Mouse (Mus musculus) brain, embryonic 14.5 days (tissue): ENCODE data around the gene AC140267.1. TPM values are rescaled to one million over a fixed set of nuclear protein-coding genes. Genes with fewer than 3 reads are reported as not detected.

ENCODE experiments used
- DNase-seq: peaks from one replicate; pipeline ENCODE4 v3.0.0-alpha.2; 2011; ENCODE audit warnings: low read depth
- CTCF ChIP-seq: fragments of 200-500 bp; IDR thresholded peaks from 2 replicates; pipeline ENCODE4 v1.5.1; 2012; ENCODE audit warnings: inconsistent platforms, mild to moderate bottlenecking, moderate library complexity, borderline replicate concordance; ENCODE audit not compliant: insufficient read depth, insufficient read length; ENCODE audit errors: extremely low read depth
- POLR2A ChIP-seq: fragments of 200-500 bp; IDR thresholded peaks from 2 replicates; pipeline ENCODE4 v1.6.1; 2012; ENCODE audit warnings: mild to moderate bottlenecking, inconsistent platforms, borderline replicate concordance; ENCODE audit not compliant: poor library complexity, insufficient read depth, insufficient read length, severe bottlenecking; ENCODE audit errors: extremely low read depth
- polyA plus RNA-seq: library from polyadenylated mRNA; depleted of rRNA; stranded (reverse); fragments of >200 nt; gene quantifications from 2 replicates; pipeline ENCODE4 v1.2.3, GENCODE M21; 2012; rRNA removed

AC140267.1 gene
- polyA plus RNA-seq, 1 experiment, result not detected

- TF ChIP-seq POLR2A, result no peak
- TF ChIP-seq CTCF, result peak; percentile 52
- DNase-seq, result peak; percentile 58
Measured at GRCm38 (mm10) chr15:80277107-80277506, 41.5 kb downstream of the AC140267.1 start.

- peak; percentile 56 for DNase-seq
- TF ChIP-seq POLR2A (no peak), CTCF (no peak)
Measured at GRCm38 (mm10) chr15:80277625-80278024, 42.0 kb downstream of the AC140267.1 start.

- no peak for TF ChIP-seq POLR2A
- no peak for TF ChIP-seq CTCF
- no peak for DNase-seq
Measured at GRCm38 (mm10) chr15:80278121-80278759, 42.6 kb downstream of the AC140267.1 start.

GRCm38 (mm10) chr15:80279053-80279452 is 43.4 kb downstream of the AC140267.1 start:
- no peak for DNase-seq
- TF ChIP-seq CTCF (no peak), POLR2A (no peak)

GRCm38 (mm10) chr15:80280646-80281045 is 45.0 kb downstream of the AC140267.1 start:
- TF ChIP-seq CTCF, result peak; percentile 74; the same call in 1 of the 2 replicates
- no peak for TF ChIP-seq POLR2A
- peak; percentile 49 for DNase-seq

Other genes starting within 250 kb of the AC140267.1 start
- 12.3 and 16.8 TPM in 2 replicates for gene Pdgfb, start 220.9 kb upstream of the AC140267.1 start, polyA plus RNA-seq
- gene Syngr1, start 144.5 kb upstream of the AC140267.1 start, polyA plus RNA-seq, result 64.7 and 75.5 TPM in 2 replicates
- gene Rpl3, start 144.0 kb upstream of the AC140267.1 start, polyA plus RNA-seq, result 770 and 873 TPM in 2 replicates
- 49.3 and 55.3 TPM in 2 replicates for gene Tab1, start 102.7 kb upstream of the AC140267.1 start, polyA plus RNA-seq
- 47.2 and 64.7 TPM in 2 replicates for gene Mgat3, start 62.1 kb upstream of the AC140267.1 start, polyA plus RNA-seq
- gene Mief1, start 1.8 kb upstream of the AC140267.1 start, polyA plus RNA-seq, result 14.3 and 20.8 TPM in 2 replicates
- 236 and 364 TPM in 2 replicates for gene Atf4, start 19.3 kb downstream of the AC140267.1 start, polyA plus RNA-seq
- 51.4 and 54.7 TPM in 2 replicates for gene Rps19bp1, start 28.5 kb downstream of the AC140267.1 start, polyA plus RNA-seq
- gene Cacna1i, start 51.4 kb downstream of the AC140267.1 start, polyA plus RNA-seq, result 3.1 and 6.5 TPM in 2 replicates